Mouse (Mus musculus): Measurements from ENCODE around the gene Gm45837.

DNA sequence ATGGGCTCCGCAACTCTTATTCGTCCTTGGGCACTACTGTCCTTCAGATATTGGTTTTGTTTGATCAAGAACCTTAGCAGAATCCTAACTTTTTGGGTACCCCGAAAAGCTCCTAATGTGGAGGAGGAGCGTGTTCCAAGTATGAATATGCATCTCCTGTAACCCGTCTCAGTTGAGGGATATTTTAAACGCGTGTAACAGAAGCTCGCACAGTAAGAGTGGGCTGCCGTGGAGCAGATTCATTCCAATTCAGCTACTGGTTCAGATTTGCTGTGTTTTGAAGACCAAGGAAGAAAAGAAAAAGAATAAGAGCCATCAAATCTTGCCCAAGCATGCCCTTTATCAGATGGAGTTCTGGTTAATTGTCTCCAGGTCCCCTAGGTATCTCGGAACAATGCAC, 131.0 kb downstream of the Gm45837 start:
- TF ChIP-seq CTCF (conservative IDR thresholded peaks at IDR 0.05; ENCODE audit: insufficient read depth, insufficient read length, low read depth, low read length) (no peak), POLR2A (IDR thresholded peaks at IDR 0.05; ENCODE audit: low read depth, low read length) (no peak)

Measured in kidney, adult 2 months (tissue).